Mouse (Mus musculus) CH12.LX (cell line): Measurements from ENCODE around the gene Mapre1. TPM values are rescaled to one million over a fixed set of nuclear protein-coding genes. Genes with fewer than 3 reads are reported as not detected.

ENCODE experiments used
- DNase-seq: peaks from one replicate; pipeline ENCODE4 v3.0.0-alpha.2; 2013; ENCODE audit errors: extremely low read depth
- H3K27ac ChIP-seq: 2 replicates; pipeline ENCODE4 v1.5.1; 2012; ENCODE audit warnings: low read depth, mild to moderate bottlenecking, control low read depth, moderate library complexity; ENCODE audit not compliant: insufficient read depth
- H3K27me3 ChIP-seq: replicated peaks from 2 replicates; pipeline ENCODE3; 2012; ENCODE audit warnings: inconsistent platforms
- H3K36me3 ChIP-seq, 2 experiments: replicated peaks in 1 of 2; 2 replicates each; pipeline versions ENCODE3 to v1.6.1; 2012; ENCODE audit warnings: inconsistent platforms in 1 of 2, low read length in 1 of 2, mild to moderate bottlenecking in 1 of 2, mixed read lengths in 1 of 2, moderate library complexity in 1 of 2; ENCODE audit not compliant: control insufficient read depth in 1 of 2, insufficient read depth in 1 of 2
- H3K4me1 ChIP-seq, 2 experiments: 2 replicates each; pipeline ENCODE4 v1.6.1; 2012; ENCODE audit warnings: inconsistent platforms in 1 of 2, moderate library complexity in 1 of 2; ENCODE audit not compliant: insufficient read depth in 2 of 2, control insufficient read depth in 1 of 2
- H3K4me2 ChIP-seq: 2 replicates; pipeline ENCODE4 v1.6.1; 2012; ENCODE audit warnings: low read depth, mild to moderate bottlenecking, control low read depth; ENCODE audit not compliant: poor library complexity, insufficient read depth, severe bottlenecking
- H3K4me3 ChIP-seq, 3 experiments: fragments of 150-350 bp in 1 of 3; sonication (generic) in 1 of 3; replicated peaks in 1 of 3; 2 replicates each; pipeline versions ENCODE3 to v1.5.1; 2011 to 2012; ENCODE audit warnings: low read depth in 2 of 3, low read length in 2 of 3, mild to moderate bottlenecking in 2 of 3, moderate library complexity in 2 of 3, control low read depth in 1 of 3, improper control_type of control experiment in 1 of 3, inconsistent platforms in 1 of 3, mixed read lengths in 1 of 3; ENCODE audit not compliant: poor library complexity in 1 of 3
- H3K79me2 ChIP-seq: replicated peaks from 2 replicates; pipeline ENCODE4 v1.6.1; 2012; ENCODE audit warnings: mild to moderate bottlenecking, moderate library complexity; ENCODE audit not compliant: control insufficient read depth, poor library complexity, insufficient read depth, severe bottlenecking; ENCODE audit errors: extremely low read depth
- H3K9ac ChIP-seq: 2 replicates; pipeline ENCODE4 v1.6.1; 2012; ENCODE audit warnings: low read depth, mild to moderate bottlenecking, control low read depth, moderate library complexity; ENCODE audit not compliant: insufficient read depth
- H3K9me3 ChIP-seq: replicated peaks from 2 replicates; pipeline ENCODE3; 2012; ENCODE audit warnings: low read length, inconsistent platforms, mixed read lengths
- CHD1 ChIP-seq: IDR thresholded peaks from 2 replicates; pipeline ENCODE4 v1.6.1; 2012; ENCODE audit warnings: low read depth, low read length, improper control_type of control experiment, inconsistent platforms
- CHD2 ChIP-seq: IDR thresholded peaks from 2 replicates; pipeline ENCODE4 v1.6.1; 2011; ENCODE audit warnings: low read length, improper control_type of control experiment
- ELF1 ChIP-seq: IDR thresholded peaks from 2 replicates; pipeline ENCODE4 v1.6.1; 2014; ENCODE audit warnings: low read depth, mild to moderate bottlenecking, inconsistent platforms, low read length, improper control_type of control experiment
- ETS1 ChIP-seq: conservative IDR thresholded peaks from 2 replicates; pipeline ENCODE4 v1.6.1; 2012; ENCODE audit warnings: low read depth, mild to moderate bottlenecking, inconsistent platforms, low read length, improper control_type of control experiment, moderate library complexity
- IRF4 ChIP-seq: IDR thresholded peaks from 2 replicates; pipeline ENCODE4 v1.6.1; 2014; ENCODE audit warnings: low read depth, mild to moderate bottlenecking, inconsistent platforms, low read length, improper control_type of control experiment
- JUND ChIP-seq: conservative IDR thresholded peaks from 2 replicates; pipeline ENCODE4 v1.6.1; 2011; ENCODE audit warnings: low read depth, low read length, improper control_type of control experiment
- MAFK ChIP-seq: IDR thresholded peaks from 2 replicates; pipeline ENCODE4 v1.6.1; 2011; ENCODE audit warnings: low read length, improper control_type of control experiment; ENCODE audit not compliant: insufficient replicate concordance
- MEF2A ChIP-seq: IDR thresholded peaks from 2 replicates; pipeline ENCODE4 v1.6.1; 2014; ENCODE audit warnings: low read depth, mild to moderate bottlenecking, inconsistent platforms, low read length, improper control_type of control experiment, borderline replicate concordance
- MXI1 ChIP-seq: IDR thresholded peaks from 2 replicates; pipeline ENCODE4 v1.6.1; 2011; ENCODE audit warnings: mild to moderate bottlenecking, low read depth, low read length, improper control_type of control experiment
- NELFE ChIP-seq: IDR thresholded peaks from 2 replicates; pipeline ENCODE4 v1.6.1; 2011; ENCODE audit warnings: low read depth, low read length, improper control_type of control experiment
- PAX5 ChIP-seq: IDR thresholded peaks from 2 replicates; pipeline ENCODE4 v1.6.1; 2012; ENCODE audit warnings: low read length, inconsistent platforms, mixed read lengths
- POLR2A ChIP-seq: IDR thresholded peaks from 2 replicates; pipeline ENCODE4 v1.6.1; 2011; ENCODE audit warnings: low read depth, mild to moderate bottlenecking, improper control_type of control experiment, low read length
- SIN3A ChIP-seq: IDR thresholded peaks from 2 replicates; pipeline ENCODE4 v1.6.1; 2012; ENCODE audit warnings: low read length, improper control_type of control experiment, inconsistent platforms
- TBP ChIP-seq: conservative IDR thresholded peaks from 2 replicates; pipeline ENCODE4 v1.6.1; 2011; ENCODE audit warnings: low read depth, low read length, improper control_type of control experiment
- TCF12 ChIP-seq: IDR thresholded peaks from 2 replicates; pipeline ENCODE4 v1.6.1; 2014; ENCODE audit warnings: low read depth, mild to moderate bottlenecking, inconsistent platforms, low read length, improper control_type of control experiment
- USF2 ChIP-seq: conservative IDR thresholded peaks from 2 replicates; pipeline ENCODE4 v1.6.1; 2011; ENCODE audit warnings: low read depth, low read length, improper control_type of control experiment
- ZNF384 ChIP-seq: IDR thresholded peaks from 2 replicates; pipeline ENCODE4 v1.6.1; 2012; ENCODE audit warnings: low read depth, low read length, improper control_type of control experiment, inconsistent platforms
- dilution Hi-C: fragments of 300-500 bp; cut with MboI; formaldehyde crosslinking; loops from 2 replicates; pipeline ENCODE4 v1.14.3; 2020; ENCODE audit warnings: low sequenced_read_pairs; ENCODE audit not compliant: extremely low pct_unique_long_range_greater_than_20kb, extremely low pct_ligation_motif_present
- in situ Hi-C: fragments of 300-500 bp; cut with MboI; formaldehyde crosslinking; loops from 3 replicates; pipeline ENCODE4 v1.14.3; 2019; ENCODE audit warnings: low sequenced_read_pairs, low pct_ligation_motif_present, low pct_unique_long_range_greater_than_20kb, mixed read lengths
- polyA plus RNA-seq: library from polyadenylated mRNA; unstranded; fragments of >175 nt; gene quantifications from 2 replicates; pipeline ENCODE4 v1.2.1, GENCODE M21; 2012; ENCODE audit warnings: low read depth; ENCODE audit not compliant: insufficient read length
- total RNA-seq, 2 experiments: library from RNA; depleted of rRNA; stranded (reverse); fragments of 300-350 nt in 1 of 2; fragments of >200 nt in 1 of 2; gene quantifications; 2 replicates each; pipeline ENCODE4 v1.2.3; 2012 to 2014

The Mapre1 gene
- total and polyA plus RNA-seq, 3 experiments = 30.8 to 136 (median 134) TPM

- no peaks in the 10 kb centered on the region for H3K36me3 ChIP-seq
- no peak overlapping the region for H3K4me3 ChIP-seq
- H3K4me2 ChIP-seq = no peak overlapping the region
- dilution Hi-C loops = no loop called here
- H3K27ac ChIP-seq = no peak overlapping the region
- TF ChIP-seq IRF4 = no peak
- no peak for TF ChIP-seq CHD2
- no peak for TF ChIP-seq TBP
- no peak for TF ChIP-seq ZNF384
- TF ChIP-seq POLR2A = no peak
- in situ Hi-C loops = no loop called here
- peaks cover 66% of the 10 kb centered on the region for H3K27me3 ChIP-seq
- H3K79me2 ChIP-seq = no peaks in the 10 kb centered on the region
- DNase-seq = no peak
- H3K9me3 ChIP-seq = no peaks in the 10 kb centered on the region
- no peaks in the 10 kb centered on the region for H3K4me1 ChIP-seq
- no peak overlapping the region for H3K9ac ChIP-seq
Measured at GRCm38 (mm10) chr2:153808841-153809240, 67.8 kb downstream of the Mapre1 start.

- DNase-seq = no peak
- H3K9me3 ChIP-seq = no peaks in the 10 kb centered on the region
- dilution Hi-C loops (no loop called here), in situ Hi-C loops (loop anchor here (10.0 kb wide), 1 partner anchor 125 kb away; the partner anchor contains the start of gene Bpifb4)
- no peak overlapping the region for H3K4me3 ChIP-seq
- no peaks in the 10 kb centered on the region for H3K4me1 ChIP-seq
- no peak overlapping the region for H3K27ac ChIP-seq
- TF ChIP-seq USF2 = no peak
- no peak for TF ChIP-seq TBP
- TF ChIP-seq IRF4 = no peak
- no peak for TF ChIP-seq MEF2A
- TF ChIP-seq, all 38 proteins: peak for 0
- Histone ChIP-seq H3K36me3 (no peaks in the 10 kb centered on the region), H3K4me2 (no peak overlapping the region), H3K79me2 (no peaks in the 10 kb centered on the region), H3K27me3 (peaks cover 71% of the 10 kb centered on the region), H3K9ac (no peak overlapping the region)
Measured at GRCm38 (mm10) chr2:153809921-153810320, 68.8 kb downstream of the Mapre1 start.

GRCm38 (mm10) chr2:153822005-153822543, 81.0 kb downstream of the Mapre1 start:
- TF ChIP-seq ETS1 (no peak), CHD2 (no peak), CHD1 (no peak), SIN3A (no peak), PAX5 (no peak), NELFE (no peak), USF2 (no peak), MAFK (no peak), MXI1 (no peak), JUND (no peak), TCF12 (no peak), ELF1 (no peak)

More at GRCm38 (mm10) chr2:153822005-153822543, 81.0 kb downstream of the Mapre1 start:
- Histone ChIP-seq H3K36me3 (no peaks in the 10 kb centered on the region), H3K27ac (no peak overlapping the region), H3K4me1 (no peaks in the 10 kb centered on the region), H3K9ac (no peak overlapping the region), H3K79me2 (no peaks in the 10 kb centered on the region), H3K9me3 (no peaks in the 10 kb centered on the region), H3K4me2 (no peak overlapping the region), H3K27me3 (peaks cover 73% of the 10 kb centered on the region), H3K4me3 (no peak overlapping the region)
- in situ Hi-C loops = no loop called here
- dilution Hi-C loops = no loop called here
- no peak for DNase-seq
